Mouse (Mus musculus) embryonic fibroblast, embryonic 13.5 days (primary cell): ENCODE measurements at regions not wholly inside any gene's neighbourhood (a gene's known extent, or its start where the extent isn't known, plus 50 kb on each side); places are given as distances from the start of the nearest gene placed in this dataset.

Experiments used
- H3K27ac ChIP-seq: 2 replicates; pipeline ENCODE4 v1.5.1; 2012; ENCODE audit warnings: low read length, control low read depth, inconsistent platforms; ENCODE audit not compliant: insufficient read depth
- H3K4me1 ChIP-seq: 2 replicates; pipeline ENCODE4 v1.6.1; 2011; ENCODE audit warnings: low read length; ENCODE audit not compliant: control insufficient read depth, insufficient read depth
- H3K4me3 ChIP-seq: 2 replicates; pipeline ENCODE4 v1.5.1; 2011; ENCODE audit warnings: mild to moderate bottlenecking, control low read depth, low read length; ENCODE audit not compliant: insufficient read depth
- CTCF ChIP-seq: IDR thresholded peaks from 2 replicates; pipeline ENCODE4 v1.5.1; 2011; ENCODE audit warnings: mild to moderate bottlenecking, control low read depth, low read length, moderate library complexity, borderline replicate concordance; ENCODE audit not compliant: insufficient read depth
- POLR2A ChIP-seq: IDR thresholded peaks from 2 replicates; pipeline ENCODE4 v1.6.1; 2011; ENCODE audit warnings: low read depth, mild to moderate bottlenecking, control low read depth, low read length, moderate library complexity

- H3K27ac ChIP-seq = no peak overlapping the region; the same call in 1 of the 2 replicates
- TF ChIP-seq POLR2A (no peak), CTCF (no peak)
- H3K4me3 ChIP-seq = no peak overlapping the region
- H3K4me1 ChIP-seq = no peaks in the 10 kb centered on the region; the same call in 1 of the 2 replicates
Measured at GRCm38 (mm10) chr12:26770753-26771583, 302.0 kb downstream of the Cmpk2 start.

- Histone ChIP-seq H3K27ac (no peak overlapping the region), H3K4me1 (no peaks in the 10 kb centered on the region; the same call in 1 of the 2 replicates), H3K4me3 (no peak overlapping the region)
- TF ChIP-seq CTCF = no peak
- no peak for TF ChIP-seq POLR2A
Measured at GRCm38 (mm10) chr12:26767551-26767950, 298.5 kb downstream of the Cmpk2 start.

GRCm38 (mm10) chr12:26758657-26759325 is 289.8 kb downstream of the Cmpk2 start:
- Histone ChIP-seq H3K4me3 (no peak overlapping the region), H3K27ac (no peak overlapping the region)
- TF ChIP-seq POLR2A (no peak), CTCF (no peak)

GRCm38 (mm10) chr12:26756284-26756683 is 287.3 kb downstream of the Cmpk2 start:
- TF ChIP-seq CTCF (no peak), POLR2A (no peak)
- H3K4me3 ChIP-seq = no peak overlapping the region
- H3K4me1 ChIP-seq = 0 out of 2 replicates have a peak, but pooled peaks cover 7% of the 10 kb centered on the region
- H3K27ac ChIP-seq = no peak overlapping the region

More at GRCm38 (mm10) chr12:26758657-26759325, 289.8 kb downstream of the Cmpk2 start:
- 0 out of 2 replicates have a peak, but pooled peaks cover 7% of the 10 kb centered on the region for H3K4me1 ChIP-seq

- H3K4me3 ChIP-seq = no peak overlapping the region
- 0 out of 2 replicates have a peak, but pooled peaks cover 7% of the 10 kb centered on the region for H3K4me1 ChIP-seq
- TF ChIP-seq POLR2A (no peak), CTCF (no peak)
- no peak overlapping the region for H3K27ac ChIP-seq
Measured at GRCm38 (mm10) chr12:26754611-26755010, 285.6 kb downstream of the Cmpk2 start.

- Histone ChIP-seq H3K27ac (no peak overlapping the region), H3K4me3 (no peak overlapping the region), H3K4me1 (no peaks in the 10 kb centered on the region)
- no peak for TF ChIP-seq CTCF
- TF ChIP-seq POLR2A = no peak
Measured at GRCm38 (mm10) chr12:26734558-26734897, 265.5 kb downstream of the Cmpk2 start.

GRCm38 (mm10) chr12:26733822-26734557 is 265.0 kb downstream of the Cmpk2 start:
- H3K4me3 ChIP-seq = no peak overlapping the region
- no peaks in the 10 kb centered on the region for H3K4me1 ChIP-seq
- H3K27ac ChIP-seq = no peak overlapping the region
- TF ChIP-seq POLR2A (no peak), CTCF (no peak)

- TF ChIP-seq POLR2A = no peak
- no peak for TF ChIP-seq CTCF
Measured at GRCm38 (mm10) chr12:26723399-26723798, 254.4 kb downstream of the Cmpk2 start.

GRCm38 (mm10) chr12:26698838-26699237 is 229.8 kb downstream of the Cmpk2 start:
- no peak overlapping the region for H3K4me3 ChIP-seq
- H3K4me1 ChIP-seq = no peaks in the 10 kb centered on the region
- no peak overlapping the region for H3K27ac ChIP-seq
- TF ChIP-seq CTCF = no peak
- no peak for TF ChIP-seq POLR2A

More at GRCm38 (mm10) chr12:26723399-26723798, 254.4 kb downstream of the Cmpk2 start:
- H3K4me1 ChIP-seq = peaks cover 5% of the 10 kb centered on the region; the same call in 1 of the 2 replicates
- no peak overlapping the region for H3K27ac ChIP-seq
- H3K4me3 ChIP-seq = no peak overlapping the region

- TF ChIP-seq POLR2A (no peak), CTCF (no peak)
- H3K4me3 ChIP-seq = no peak overlapping the region
- H3K4me1 ChIP-seq = no peaks in the 10 kb centered on the region
- H3K27ac ChIP-seq = no peak overlapping the region
Measured at GRCm38 (mm10) chr12:26688048-26688447, 219.0 kb downstream of the Cmpk2 start.

GRCm38 (mm10) chr12:26680568-26680947 is 211.6 kb downstream of the Cmpk2 start:
- H3K4me1 ChIP-seq = no peaks in the 10 kb centered on the region
- H3K4me3 ChIP-seq = no peak overlapping the region
- no peak for TF ChIP-seq POLR2A
- no peak for TF ChIP-seq CTCF
- no peak overlapping the region for H3K27ac ChIP-seq
